In the genomic region with DNA sequence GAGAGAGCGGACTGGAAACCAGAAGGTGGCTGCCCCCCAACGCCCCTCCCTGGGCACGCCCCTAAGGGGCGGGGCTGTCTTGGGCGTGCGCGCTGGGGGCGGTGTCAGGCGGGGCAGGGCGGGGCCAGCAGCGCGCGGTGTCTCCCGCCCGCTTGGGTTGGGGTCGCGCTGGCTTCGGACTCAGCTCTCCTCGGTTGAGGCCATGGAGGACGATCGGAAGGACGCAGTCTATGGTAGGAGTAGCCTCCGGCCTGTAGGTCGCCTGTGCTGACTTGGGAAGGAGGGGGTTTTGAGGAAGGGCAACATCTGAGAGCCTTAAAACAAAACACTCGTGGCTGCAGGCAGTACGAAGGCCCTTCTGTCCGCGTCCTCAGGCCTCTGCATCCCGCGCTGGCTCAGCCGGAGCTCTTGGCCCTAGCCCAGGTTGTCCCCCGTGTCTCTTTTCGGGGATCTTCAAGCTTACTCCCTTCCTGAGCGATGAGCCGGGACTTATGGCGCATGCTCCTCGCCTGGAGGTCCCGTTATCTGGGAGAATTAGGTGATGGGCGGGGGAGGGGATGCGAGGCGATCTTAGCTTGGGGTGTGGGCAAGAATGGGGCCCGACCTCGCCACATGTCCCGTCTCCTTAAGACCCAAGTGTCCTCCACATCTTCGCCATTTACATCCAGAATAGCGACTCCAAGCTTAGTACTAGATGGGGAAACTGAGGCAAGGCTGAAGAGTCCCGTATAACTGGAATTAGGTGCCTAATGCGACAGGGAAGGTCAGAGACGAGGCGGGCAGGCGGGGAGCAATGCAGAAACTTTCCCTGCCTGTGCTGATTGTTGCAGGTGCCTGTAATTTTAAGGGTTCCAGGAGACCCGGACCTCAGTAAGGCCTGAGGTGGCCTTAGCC, we compare ENCODE assay signal across 8 mouse cellular contexts. TPM values are rescaled to one million over a fixed set of nuclear protein-coding genes. Genes with fewer than 3 reads are reported as not detected.
A peak's percentile ranks its signal among the peaks of the same experiment; 100 is the strongest.
DNase-seq lines count a peak whose midpoint lies in the region; ATAC-seq and TF ChIP-seq lines count a peak whose summit lies in the region.

Slc44a2 (plus strand) TSS at position 80 of the 894 bp plus-strand sequence.

- H3K4me1 ChIP-seq in CH12.LX (ENCODE audit: control insufficient read depth in 1 of 2, insufficient read depth in 2 of 2) = peaks cover 6 to 44% of the 10 kb centered on the region in 2 experiments
- peaks cover 15% of the 10 kb centered on the region for H3K4me1 ChIP-seq in forebrain, embryonic 12.5 days
- peaks cover 26% of the 10 kb centered on the region for H3K4me1 ChIP-seq in heart, embryonic 16.5 days (ENCODE audit: control insufficient read depth, insufficient read depth, low read length)
- peaks cover 55% of the 10 kb centered on the region for H3K4me1 ChIP-seq in liver, embryonic 15.5 days (replicated peaks)
- H3K4me1 ChIP-seq in neural tube, embryonic 11.5 days (ENCODE audit: control insufficient read depth, insufficient read depth, low read length) = peaks cover 12% of the 10 kb centered on the region; the same call in 1 of the 2 replicates
- H3K4me1 ChIP-seq in stomach, embryonic 16.5 days (ENCODE audit: control insufficient read depth, insufficient read depth, low read length) = peaks cover 18% of the 10 kb centered on the region

- TF ChIP-seq RAD21 in CH12.LX (IDR thresholded peaks at IDR 0.05; ENCODE audit: low read depth, low read length) = no peak

- no peak for TF ChIP-seq EP300 in CH12.LX (IDR thresholded peaks at IDR 0.05; ENCODE audit: low read length)

- WGBS in forebrain, embryonic 12.5 days = 1% methylated on average over 52 of the region's 52 CpGs
- WGBS in heart, embryonic 16.5 days = under 1% methylated on average over 52 of the region's 52 CpGs
- under 1% methylated on average over 52 of the region's 52 CpGs for WGBS in liver, embryonic 15.5 days (ENCODE audit: insufficient replicate concordance)
- WGBS in neural tube, embryonic 11.5 days = under 1% methylated on average over 52 of the region's 52 CpGs
- WGBS in stomach, embryonic 16.5 days = 2% methylated on average over 52 of the region's 52 CpGs

- in situ Hi-C loops in CH12.LX (cut with MboI; ENCODE audit: low pct_ligation_motif_present, low pct_unique_long_range_greater_than_20kb, low sequenced_read_pairs) = no loop called here

- peaks cover 0 to 16% of the 10 kb centered on the region in 2 experiments for H3K36me3 ChIP-seq in CH12.LX (replicated peaks in 1 of 2; ENCODE audit: control insufficient read depth in 1 of 2, insufficient read depth in 1 of 2, low read length in 1 of 2)
- H3K36me3 ChIP-seq in forebrain, embryonic 12.5 days (replicated peaks) = no peaks in the 10 kb centered on the region
- H3K36me3 ChIP-seq in heart, embryonic 16.5 days (ENCODE audit: control insufficient read depth, insufficient read depth) = peaks cover 2% of the 10 kb centered on the region; the same call in 1 of the 2 replicates
- no peaks in the 10 kb centered on the region for H3K36me3 ChIP-seq in liver, embryonic 15.5 days (replicated peaks)
- H3K36me3 ChIP-seq in neural tube, embryonic 11.5 days (ENCODE audit: control insufficient read depth, insufficient read depth, low read length) = no peaks in the 10 kb centered on the region
- H3K36me3 ChIP-seq in stomach, embryonic 16.5 days (ENCODE audit: control insufficient read depth, insufficient read depth, low read length) = peaks cover 4% of the 10 kb centered on the region; the same call in 1 of the 2 replicates

- TF ChIP-seq POLR2A in CH12.LX (IDR thresholded peaks at IDR 0.05; ENCODE audit: low read depth, low read length) = peak; percentile 64; the same call in 1 of the 2 replicates

- H3K9me3 ChIP-seq in CH12.LX (replicated peaks; ENCODE audit: low read length) = peaks cover 3% of the 10 kb centered on the region
- H3K9me3 ChIP-seq in forebrain, embryonic 12.5 days = no peaks in the 10 kb centered on the region
- no peaks in the 10 kb centered on the region; the same call in 1 of the 2 replicates for H3K9me3 ChIP-seq in heart, embryonic 16.5 days (replicated peaks; ENCODE audit: control insufficient read depth, low read length)
- no peaks in the 10 kb centered on the region for H3K9me3 ChIP-seq in liver, embryonic 15.5 days (replicated peaks)
- no peaks in the 10 kb centered on the region for H3K9me3 ChIP-seq in neural tube, embryonic 11.5 days (ENCODE audit: control insufficient read depth, low read length)
- 0 out of 2 replicates have a peak, but pooled peaks cover 5% of the 10 kb centered on the region for H3K9me3 ChIP-seq in stomach, embryonic 16.5 days (replicated peaks; ENCODE audit: control insufficient read depth, low read length)

- no peak for TF ChIP-seq CTCF in CH12.LX (conservative IDR thresholded peaks at IDR 0.05 in 1 of 2, IDR thresholded peaks at IDR 0.05 in 1 of 2; ENCODE audit: low read depth in 2 of 2, low read length in 2 of 2)

- peak within 1 kb of the TSS; percentile 69 for H3K9ac ChIP-seq in CH12.LX (ENCODE audit: insufficient read depth, low read depth)
- peak within 1 kb of the TSS; percentile 75 for H3K9ac ChIP-seq in forebrain, embryonic 12.5 days
- peak within 1 kb of the TSS; percentile 90 for H3K9ac ChIP-seq in heart, embryonic 16.5 days (ENCODE audit: low read length)
- H3K9ac ChIP-seq in liver, embryonic 15.5 days = peak within 1 kb of the TSS; percentile 68
- peak within 1 kb of the TSS; percentile 75 for H3K9ac ChIP-seq in neural tube, embryonic 11.5 days (ENCODE audit: low read length)
- peak within 1 kb of the TSS; percentile 79 for H3K9ac ChIP-seq in stomach, embryonic 16.5 days (ENCODE audit: low read length)

- ATAC-seq in forebrain, embryonic 12.5 days (ENCODE audit: low FRiP score) = peak; percentile 95
- ATAC-seq in heart, embryonic 16.5 days (replicated peaks; ENCODE audit: extremely low read depth, insufficient read depth, low FRiP score) = peak; percentile 92
- ATAC-seq in liver, embryonic 15.5 days (ENCODE audit: insufficient read depth) = peak; percentile 87
- peak; percentile 93 for ATAC-seq in neural tube, embryonic 11.5 days (ENCODE audit: insufficient read depth, low FRiP score, low TSS enrichment)
- ATAC-seq in stomach, embryonic 16.5 days (ENCODE audit: insufficient read depth, low FRiP score) = peak; percentile 95

- H3K79me2 ChIP-seq in CH12.LX (replicated peaks; ENCODE audit: control insufficient read depth, extremely low read depth, insufficient read depth, poor library complexity, severe bottlenecking) = peaks cover 35% of the 10 kb centered on the region

- dilution Hi-C loops in CH12.LX (cut with MboI; ENCODE audit: extremely low pct_ligation_motif_present, extremely low pct_unique_long_range_greater_than_20kb, low sequenced_read_pairs) = no loop called here

- H3K27ac ChIP-seq in CH12.LX (ENCODE audit: insufficient read depth, low read depth) = peak within 1 kb of the TSS; percentile 67
- peak within 1 kb of the TSS; percentile 53 for H3K27ac ChIP-seq in forebrain, embryonic 12.5 days
- peak within 1 kb of the TSS; percentile 83 for H3K27ac ChIP-seq in heart, embryonic 16.5 days (ENCODE audit: low read length)
- H3K27ac ChIP-seq in liver, embryonic 15.5 days (replicated peaks) = peak within 1 kb of the TSS; percentile 86
- no peak within 1 kb of the TSS for H3K27ac ChIP-seq in neural tube, embryonic 11.5 days (ENCODE audit: low read depth, low read length)
- peak within 1 kb of the TSS; percentile 49 for H3K27ac ChIP-seq in stomach, embryonic 16.5 days (ENCODE audit: low read length)

- peak within 1 kb of the TSS; percentile 77 for H3K4me2 ChIP-seq in CH12.LX (ENCODE audit: insufficient read depth, low read depth, poor library complexity, severe bottlenecking)
- H3K4me2 ChIP-seq in forebrain, embryonic 12.5 days = peak within 1 kb of the TSS; percentile 89
- H3K4me2 ChIP-seq in heart, embryonic 16.5 days (ENCODE audit: low read depth, low read length) = peak within 1 kb of the TSS; percentile 95
- H3K4me2 ChIP-seq in liver, embryonic 15.5 days = peak within 1 kb of the TSS; percentile 96
- peak within 1 kb of the TSS; percentile 94 for H3K4me2 ChIP-seq in neural tube, embryonic 11.5 days (ENCODE audit: low read depth)
- peak within 1 kb of the TSS; percentile 88 for H3K4me2 ChIP-seq in stomach, embryonic 16.5 days (ENCODE audit: low read depth, low read length)

- peak; percentile 77 for DNase-seq in CH12.LX (ENCODE audit: extremely low read depth)
- peak; percentile 74 for DNase-seq in c-Kit-positive CD71-positive TER-119-negative erythroid progenitor cells, embryonic 14.5 days (ENCODE audit: low read depth)
- DNase-seq in kidney, postnatal 36 days = peak; percentile 82 to 92
- DNase-seq in neural tube, embryonic 11.5 days (ENCODE audit: low spot score) = peak; percentile 95

- H3K4me3 ChIP-seq in CH12.LX (replicated peaks in 1 of 3; ENCODE audit: low read depth in 2 of 3, low read length in 2 of 3, poor library complexity in 1 of 3) = peak within 1 kb of the TSS; percentile 76 to 96 (median 77)
- H3K4me3 ChIP-seq in forebrain, embryonic 12.5 days (replicated peaks) = peak within 1 kb of the TSS; percentile 70
- H3K4me3 ChIP-seq in heart, embryonic 16.5 days (ENCODE audit: low read length) = peak within 1 kb of the TSS; percentile 92
- peak within 1 kb of the TSS; percentile 72 for H3K4me3 ChIP-seq in liver, embryonic 15.5 days (replicated peaks)
- H3K4me3 ChIP-seq in neural tube, embryonic 11.5 days (ENCODE audit: low read depth, low read length) = peak within 1 kb of the TSS; percentile 75
- H3K4me3 ChIP-seq in stomach, embryonic 16.5 days (replicated peaks; ENCODE audit: low read length) = peak within 1 kb of the TSS; percentile 82

- no peaks in the 10 kb centered on the region for H3K27me3 ChIP-seq in CH12.LX (replicated peaks)
- H3K27me3 ChIP-seq in forebrain, embryonic 12.5 days = no peaks in the 10 kb centered on the region
- H3K27me3 ChIP-seq in heart, embryonic 16.5 days (ENCODE audit: control insufficient read depth, insufficient read depth, low read length) = no peaks in the 10 kb centered on the region
- no peaks in the 10 kb centered on the region for H3K27me3 ChIP-seq in liver, embryonic 15.5 days
- H3K27me3 ChIP-seq in neural tube, embryonic 11.5 days (ENCODE audit: control insufficient read depth, insufficient read depth, low read length) = no peaks in the 10 kb centered on the region
- no peaks in the 10 kb centered on the region for H3K27me3 ChIP-seq in stomach, embryonic 16.5 days (ENCODE audit: control insufficient read depth, insufficient read depth, low read length)

TF ChIP-seq in CH12.LX, 34 proteins besides CTCF, POLR2A, EP300 and RAD21 (continues in another document):
- 0 out of 2 replicates have a peak, but pooled peaks have one; percentile 37 for TF ChIP-seq TCF12 (IDR thresholded peaks at IDR 0.05; ENCODE audit: low read depth, low read length)

RNA-seq across cellular contexts. Expression of gene Slc44a2, which starts in this region (rescaled TPM):
- total RNA-seq in CH12.LX (2012; rRNA removed) = 27.4 and 36.5 TPM in 2 replicates
- 22.1 and 26.1 TPM in 2 replicates for total RNA-seq in CH12.LX (2014; rRNA removed)
- 52.5 and 62.9 TPM in 2 replicates for polyA plus RNA-seq in CH12.LX (2012; ENCODE audit: insufficient read length, low read depth)
- polyA plus RNA-seq in forebrain, embryonic 12.5 days (2016; fragmentation: Nextera tagmentation; extraction: Ambion mirVana) = 76.9 and 80.1 TPM in 2 replicates
- 74.4 and 75.1 TPM in 2 replicates for polyA plus RNA-seq in heart, embryonic 16.5 days (2015; fragmentation: Nextera tagmentation; extraction: Ambion mirVana)
- polyA plus RNA-seq in liver, embryonic 15.5 days (2015; fragmentation: Nextera tagmentation; extraction: Ambion mirVana) = 16.7 and 17.6 TPM in 2 replicates
- polyA plus RNA-seq in neural tube, embryonic 11.5 days (2014; fragmentation: Nextera tagmentation; extraction: Ambion mirVana) = 79.1 and 81.5 TPM in 2 replicates
- 116 and 130 TPM in 2 replicates for polyA plus RNA-seq in stomach, embryonic 16.5 days (2015; fragmentation: Nextera tagmentation; extraction: Ambion mirVana)
